Mouse (Mus musculus) spleen, embryonic (tissue): ENCODE results near the gene Atp6v0a2.
"Not testable (repeated sequence)": the region's sequence is repeated elsewhere in the genome, so short reads cannot be mapped to it uniquely, and the experiment has no call there.

Source experiments
- CTCF ChIA-PET: fragments of 350-600 bp; sonication (Branson Sonifier 250); formaldehyde crosslinking; loops from one replicate; lab custom pipeline; 2022; lab: Charles Lee

Atp6v0a2 gene

DNA sequence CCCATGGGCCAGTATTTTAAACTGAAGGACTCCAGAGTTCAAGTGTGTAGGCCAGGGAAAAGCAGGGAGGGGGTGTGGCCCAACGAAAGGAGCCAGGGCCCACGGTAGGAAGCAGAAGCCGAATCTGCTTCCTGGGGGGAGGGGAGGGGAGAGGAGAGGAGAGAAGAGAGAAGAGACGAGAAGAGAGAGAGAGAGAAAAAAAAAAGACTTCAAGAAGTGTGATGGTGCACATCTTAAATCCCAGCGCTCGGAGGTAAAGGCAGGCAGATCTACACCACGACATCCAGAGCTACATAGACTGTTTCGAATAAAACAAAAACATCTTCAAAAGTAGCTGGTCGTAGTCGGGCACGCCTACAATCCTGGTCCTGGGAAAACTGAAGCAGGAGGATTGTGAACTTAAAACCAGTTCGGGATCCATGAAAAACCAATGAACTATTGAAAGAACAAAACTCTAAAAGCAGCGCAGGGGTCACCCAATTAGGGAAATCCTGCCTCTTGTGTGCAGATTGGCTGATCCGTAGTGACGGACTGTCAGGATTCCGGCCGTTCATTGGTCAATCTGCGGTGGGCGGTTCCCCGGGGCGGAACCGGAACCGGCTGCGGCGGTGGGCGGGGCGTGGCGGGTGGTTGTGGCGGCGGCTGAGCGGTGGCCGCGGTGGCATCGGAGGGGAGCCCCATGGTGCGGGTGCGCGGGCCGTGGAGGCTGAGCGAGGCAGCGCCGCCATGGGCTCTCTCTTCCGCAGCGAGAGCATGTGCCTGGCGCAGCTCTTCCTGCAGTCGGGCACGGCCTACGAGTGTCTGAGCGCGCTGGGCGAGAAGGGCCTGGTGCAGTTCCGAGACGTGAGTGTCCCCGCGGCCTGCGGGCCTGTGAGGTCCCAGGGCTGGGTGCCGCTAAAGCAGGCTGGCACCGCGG is at the start of gene Atp6v0a2:
TSS of gene Atp6v0a2 (plus strand) at position 129 of the 916 bp plus-strand sequence.
- CTCF ChIA-PET: no interaction called here

DNA sequence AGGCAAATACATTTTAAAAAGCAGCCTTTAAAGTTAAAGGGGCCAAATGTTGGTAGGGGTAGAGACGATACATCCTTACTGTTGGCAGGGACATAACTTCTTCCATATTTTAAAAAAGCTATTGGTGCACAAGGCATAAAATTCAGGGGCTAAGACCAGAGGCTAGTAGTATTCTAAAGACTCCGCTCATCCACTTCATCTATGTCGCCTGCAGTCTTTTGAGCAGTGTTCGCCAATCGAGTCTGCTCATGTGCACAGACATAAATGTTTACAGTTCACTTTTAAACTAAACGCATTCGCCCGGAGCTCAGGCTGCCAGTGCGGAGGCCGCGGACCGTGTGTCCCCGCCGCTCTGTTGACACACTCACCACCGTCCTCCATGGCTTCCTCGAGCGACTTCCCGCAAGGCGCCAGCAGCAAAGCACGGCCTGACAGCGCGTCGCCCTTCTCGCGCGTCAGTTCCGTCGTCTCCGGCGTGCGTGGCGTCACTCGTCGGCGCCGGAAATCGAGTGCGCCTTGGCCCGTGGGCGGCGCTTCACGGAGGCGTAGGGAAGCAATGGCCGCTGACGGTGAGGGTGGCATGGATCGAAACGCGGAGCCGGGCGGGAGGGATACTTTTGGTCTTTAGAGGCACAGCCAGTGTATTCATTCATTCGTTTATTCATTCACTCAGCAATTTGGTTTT is 49.6 kb upstream of the Atp6v0a2 start, which contains the start of the genes Eif2b1 and Gtf2h3:
TSS of gene Eif2b1 (minus strand) at position 499 of the 685 bp plus-strand sequence.
TSS of gene Gtf2h3 (plus strand) at position 508 of the 685 bp plus-strand sequence.
- CTCF ChIA-PET: no interaction called here

DNA sequence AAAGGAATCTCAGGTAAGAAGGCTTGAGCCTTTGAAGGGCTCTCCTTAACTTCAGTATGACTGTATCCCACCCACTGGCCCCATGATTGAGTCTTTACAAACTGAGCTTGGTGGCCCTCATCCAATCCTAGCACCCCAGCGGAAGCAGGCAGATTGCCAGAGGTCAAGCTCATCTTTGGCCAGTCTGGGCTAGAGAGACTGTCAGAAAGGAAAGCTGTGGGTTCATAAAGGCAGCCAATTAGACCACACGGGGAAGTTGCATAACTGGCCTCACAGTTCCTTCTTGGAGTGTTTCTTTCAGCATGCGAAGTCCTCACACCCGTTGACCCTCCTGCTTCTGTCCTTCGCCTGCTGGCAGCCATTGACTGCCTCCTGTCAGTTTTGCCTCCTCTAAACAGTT is 45.9 kb upstream of the Atp6v0a2 start:
- CTCF ChIA-PET: no interaction called here

DNA sequence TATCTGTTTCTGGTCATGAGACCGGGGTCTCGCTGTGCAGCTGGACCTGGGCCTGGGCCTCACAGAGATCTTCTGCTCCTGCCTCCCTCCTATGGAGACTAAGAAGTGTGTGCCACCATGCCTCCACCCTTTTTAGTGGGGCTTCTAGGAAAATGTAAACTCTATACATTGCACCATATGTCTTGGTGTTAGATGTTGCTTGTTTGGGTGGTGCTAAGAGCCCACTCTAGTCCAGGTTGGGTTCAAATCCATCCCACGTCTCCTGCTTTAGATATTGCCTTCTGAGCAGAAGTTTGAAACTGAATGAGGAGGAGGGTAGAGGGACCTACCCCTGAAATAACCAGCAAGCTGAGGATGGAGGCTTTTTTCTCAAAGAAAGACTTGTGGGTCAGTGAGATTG is 35.6 kb upstream of the Atp6v0a2 start:
- CTCF ChIA-PET: no interaction called here

DNA sequence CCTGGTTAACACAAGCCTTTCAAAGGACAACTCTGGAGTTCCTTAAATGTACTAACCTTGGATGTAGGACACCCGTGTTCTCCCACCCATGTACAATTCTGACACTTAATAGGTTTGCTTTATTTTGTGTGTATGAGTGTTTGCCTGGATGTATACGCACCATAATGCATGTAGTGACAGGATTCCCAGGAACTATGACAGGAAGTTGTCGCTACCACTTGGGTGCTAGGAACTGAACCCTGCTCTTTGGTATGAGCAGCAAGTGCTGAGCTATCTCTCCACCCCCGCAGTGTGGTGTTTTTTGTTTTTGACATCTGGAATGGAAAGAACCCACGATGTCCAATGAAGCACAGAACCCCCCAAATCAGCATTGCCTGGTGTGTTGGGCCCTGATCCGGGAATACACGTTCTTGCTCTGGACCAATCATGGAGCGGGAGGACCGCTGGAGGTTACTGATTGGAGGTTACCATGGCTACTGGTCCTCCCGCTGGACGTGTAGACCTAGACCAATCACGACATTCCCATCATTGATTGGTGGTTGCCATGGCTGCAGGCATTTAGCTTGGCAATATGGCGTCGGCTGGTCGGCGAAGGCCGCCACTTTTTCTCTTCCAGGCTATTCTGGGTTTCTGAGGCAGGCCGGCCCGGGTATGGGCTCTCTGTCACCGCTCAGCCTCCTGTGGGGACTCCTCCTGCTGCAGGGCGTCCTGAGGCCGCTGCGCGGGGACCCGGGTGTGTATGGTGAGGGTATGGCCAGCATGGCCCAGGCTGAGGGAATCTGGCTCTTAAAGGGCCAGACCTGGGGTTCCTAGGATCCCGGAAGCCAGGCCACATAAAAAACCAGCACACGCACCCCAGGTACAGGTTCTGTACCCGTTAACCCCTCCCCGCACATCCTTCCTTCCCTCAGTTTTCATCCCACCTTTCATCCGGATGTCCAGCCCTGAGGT is 29.9 kb upstream of the Atp6v0a2 start:
- CTCF ChIA-PET: no interaction called here

DNA sequence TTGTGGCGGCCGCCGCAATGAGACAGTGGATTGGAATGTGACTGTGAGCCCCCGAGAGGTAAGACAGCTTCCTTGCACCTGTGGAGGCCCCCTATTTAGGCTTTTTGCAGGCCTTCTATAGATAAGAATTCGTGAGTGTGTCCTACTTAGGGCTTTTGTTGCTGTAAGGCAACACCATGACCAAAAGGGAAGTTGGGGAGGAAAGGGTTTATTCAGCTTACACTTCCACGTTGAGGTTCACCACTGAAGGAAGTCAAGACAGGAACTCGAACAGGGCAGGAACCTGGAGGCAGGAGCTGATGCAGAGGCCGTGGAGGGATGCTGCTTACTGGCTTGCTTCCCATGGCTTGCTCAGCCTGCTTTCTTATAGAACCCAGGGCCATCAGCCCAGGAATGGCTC is 28.6 kb upstream of the Atp6v0a2 start:
- CTCF ChIA-PET: not testable (repeated sequence)

DNA sequence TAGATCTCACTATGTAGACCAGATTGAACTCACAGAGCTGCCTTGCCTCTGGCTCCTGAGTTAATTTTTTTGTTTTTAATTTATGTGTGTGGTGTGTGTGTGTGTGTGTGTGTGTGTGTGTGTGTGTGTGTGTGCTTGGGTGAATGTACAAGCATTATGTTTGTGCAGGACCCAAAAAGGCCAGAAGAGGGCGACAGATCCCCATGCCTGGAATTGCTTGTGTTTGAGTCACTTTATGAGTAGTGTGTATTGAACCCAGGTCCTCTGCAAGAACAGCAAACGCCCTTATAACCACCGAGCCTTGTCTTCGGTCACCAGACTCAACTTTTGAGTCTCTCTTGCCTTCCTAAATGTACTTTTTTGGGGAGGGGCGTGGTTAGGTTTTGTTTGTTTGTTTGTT is 26.0 kb upstream of the Atp6v0a2 start:
- CTCF ChIA-PET: no interaction called here

DNA sequence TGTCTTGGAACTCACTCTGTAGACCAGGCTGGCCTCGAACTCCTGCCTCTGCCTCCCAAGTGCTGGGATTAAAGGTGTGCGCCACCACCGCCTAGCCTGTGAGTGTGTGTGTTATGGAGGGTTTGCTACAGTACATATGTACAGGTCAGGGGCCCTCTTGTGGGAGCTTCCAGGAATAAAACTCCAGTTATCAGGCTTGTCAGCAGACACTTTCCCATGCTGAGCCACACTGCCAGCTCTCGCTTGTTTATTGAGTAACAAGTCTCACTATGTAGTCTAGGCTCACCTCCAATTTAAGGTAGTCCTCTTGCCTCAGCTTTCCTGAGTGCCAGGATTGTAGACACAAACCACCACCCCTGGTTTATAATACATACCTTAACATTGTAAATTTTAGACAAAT is 24.1 kb upstream of the Atp6v0a2 start:
- CTCF ChIA-PET: no interaction called here

DNA sequence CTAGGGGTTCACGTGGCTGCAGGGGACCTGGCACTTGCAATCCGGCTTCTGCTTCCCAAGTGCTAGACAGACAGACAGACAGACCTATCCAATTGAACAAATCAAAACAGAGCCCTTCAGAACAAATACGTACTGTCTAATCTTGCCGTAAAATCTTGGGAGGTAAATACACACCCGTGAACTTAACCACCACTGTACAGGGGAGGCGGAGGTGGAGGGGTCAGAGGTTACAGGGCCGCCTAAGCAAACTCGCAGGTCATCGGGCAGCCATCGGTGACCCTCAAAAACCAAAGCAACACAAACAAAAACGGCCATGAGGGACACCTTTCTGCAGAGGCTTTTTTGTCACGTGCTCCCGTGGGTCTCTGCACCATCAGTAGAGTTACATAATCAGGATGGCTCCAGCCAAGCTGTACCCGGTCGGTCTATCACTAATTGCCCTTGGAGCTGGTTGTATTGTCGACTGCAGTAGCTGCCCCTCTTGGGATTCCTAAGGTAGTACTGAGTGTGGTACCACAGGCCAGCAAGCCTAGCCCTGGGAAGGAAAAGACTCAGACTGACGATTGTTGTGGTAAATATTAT is 23.2 kb upstream of the Atp6v0a2 start:
- CTCF ChIA-PET: no interaction called here

DNA sequence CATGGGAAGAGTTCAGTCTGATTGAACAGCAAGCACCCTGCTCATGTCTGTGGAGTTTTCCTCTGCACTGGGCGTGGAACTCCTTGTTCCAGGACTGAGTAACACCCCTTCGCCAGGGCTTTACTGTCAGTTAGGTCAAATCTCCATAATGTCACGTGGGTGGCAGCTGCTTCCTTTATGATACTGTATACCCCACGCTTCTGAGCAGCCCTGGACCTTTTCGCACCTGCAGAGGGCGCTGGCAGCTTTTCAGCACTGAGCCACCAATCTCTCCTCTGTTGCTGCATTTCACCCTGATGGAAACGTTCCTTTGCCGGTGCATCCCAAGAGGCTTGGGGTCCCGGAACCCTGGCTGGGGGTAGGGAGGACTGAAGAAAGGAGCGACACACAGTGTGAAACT is 17.4 kb upstream of the Atp6v0a2 start:
- CTCF ChIA-PET: interaction anchor here (0.6 kb wide), 1 partner anchor 130 kb away, joined by 6 read pairs; no protein-coding TSS in a partner anchor

DNA sequence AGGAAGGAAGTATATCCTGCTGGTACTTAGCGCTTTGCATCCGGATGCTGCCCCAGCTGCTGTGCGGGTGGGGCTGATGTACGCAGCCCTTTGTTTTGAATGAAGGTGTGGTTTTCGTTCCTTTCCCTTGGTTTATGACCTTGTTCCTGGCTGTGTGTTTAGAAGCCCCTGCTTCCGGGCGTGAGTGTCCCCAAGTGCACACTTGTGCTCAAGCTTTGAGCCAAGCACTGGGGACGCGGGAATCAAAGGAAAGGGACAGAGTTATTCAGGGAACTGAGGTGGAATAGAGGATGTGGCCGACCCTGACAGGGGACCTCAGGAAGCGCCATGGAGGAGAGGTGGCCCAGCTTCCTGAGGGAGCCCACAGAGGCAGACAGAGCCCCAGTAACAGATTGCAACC is 13.7 kb upstream of the Atp6v0a2 start:
- CTCF ChIA-PET: no interaction called here

DNA sequence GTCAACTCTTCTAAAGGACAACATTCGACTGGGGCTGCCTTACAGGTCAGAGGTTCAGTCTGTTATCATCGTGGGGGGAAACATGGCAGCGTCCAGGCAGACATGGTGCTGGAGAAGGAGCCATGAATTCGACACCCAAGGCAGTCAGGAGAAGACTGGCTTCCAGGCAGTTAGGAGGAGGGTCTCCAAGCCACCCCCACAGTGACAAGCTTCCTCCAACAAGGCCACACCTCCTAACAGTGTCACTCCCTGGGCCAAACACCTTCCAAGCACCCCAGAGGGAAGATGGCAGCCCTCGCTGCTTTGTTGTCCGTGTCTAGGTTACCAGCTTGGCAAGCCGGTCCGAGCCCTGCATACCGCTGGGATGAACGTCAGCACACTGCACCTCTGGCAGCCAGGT is 9.7 kb upstream of the Atp6v0a2 start:
- CTCF ChIA-PET: interaction anchor here (0.5 kb wide), 1 partner anchor 15 kb away, joined by 3 read pairs; no protein-coding TSS in a partner anchor

DNA sequence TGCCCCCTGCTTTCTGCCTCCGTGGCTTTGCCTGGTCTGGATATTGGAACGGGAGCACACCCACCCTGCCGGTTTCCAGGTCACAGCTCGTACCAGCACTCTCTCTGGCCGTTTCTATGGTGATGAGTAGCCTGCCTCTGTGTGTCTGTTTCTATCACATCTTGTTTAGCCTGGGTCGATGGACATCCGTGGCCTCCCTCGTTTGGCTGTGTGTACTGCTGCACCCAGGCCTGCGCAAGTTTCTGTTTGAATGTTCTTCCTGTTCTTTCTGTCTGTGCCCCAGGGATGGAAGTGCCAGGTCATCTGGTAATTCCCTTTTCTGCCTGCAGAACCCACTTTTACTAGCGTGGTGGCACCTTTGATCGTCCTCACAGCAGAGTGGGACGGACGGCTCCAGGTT is 7.0 kb upstream of the Atp6v0a2 start:
- CTCF ChIA-PET: no interaction called here

DNA sequence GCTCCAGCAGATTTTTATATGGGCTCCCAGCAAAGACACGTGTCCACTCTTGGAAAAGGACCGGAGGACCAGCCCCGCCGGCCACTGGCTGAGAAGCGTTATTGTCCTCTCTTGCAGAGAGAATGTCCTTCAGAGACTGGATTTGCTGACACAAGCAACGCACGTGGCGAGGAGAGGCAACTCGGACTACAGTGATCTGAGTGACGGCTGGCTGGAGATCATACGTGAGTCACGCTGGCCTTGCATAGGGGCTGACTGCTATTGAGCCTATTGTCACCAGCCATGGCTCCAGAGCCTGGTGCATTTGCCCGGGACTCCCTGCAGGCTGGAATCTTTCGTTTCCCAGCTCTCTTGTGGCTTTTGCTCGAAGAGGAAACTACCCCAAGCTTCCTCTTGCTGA is 5.5 kb upstream of the Atp6v0a2 start:
- CTCF ChIA-PET: no interaction called here

DNA sequence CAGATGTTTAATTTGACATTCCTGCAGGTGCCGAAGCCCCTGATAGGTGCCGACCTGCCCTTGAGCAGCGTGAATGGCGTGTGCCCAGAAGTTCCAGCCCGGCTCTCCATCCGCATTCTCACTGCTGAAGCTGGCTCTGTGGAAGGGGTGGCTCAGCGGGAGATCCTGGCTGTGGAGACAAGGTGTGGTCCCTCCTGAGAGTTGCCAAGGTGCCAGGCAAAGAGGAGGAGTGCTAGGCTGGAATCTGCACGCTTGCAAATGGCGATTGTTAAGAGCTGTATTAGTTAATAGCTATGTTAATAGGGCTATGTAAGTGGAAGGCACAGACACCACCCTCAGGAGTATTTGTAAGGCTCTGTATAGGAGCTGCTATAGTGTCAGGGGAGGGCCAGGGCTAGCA is 4.1 kb upstream of the Atp6v0a2 start:
- CTCF ChIA-PET: no interaction called here

DNA sequence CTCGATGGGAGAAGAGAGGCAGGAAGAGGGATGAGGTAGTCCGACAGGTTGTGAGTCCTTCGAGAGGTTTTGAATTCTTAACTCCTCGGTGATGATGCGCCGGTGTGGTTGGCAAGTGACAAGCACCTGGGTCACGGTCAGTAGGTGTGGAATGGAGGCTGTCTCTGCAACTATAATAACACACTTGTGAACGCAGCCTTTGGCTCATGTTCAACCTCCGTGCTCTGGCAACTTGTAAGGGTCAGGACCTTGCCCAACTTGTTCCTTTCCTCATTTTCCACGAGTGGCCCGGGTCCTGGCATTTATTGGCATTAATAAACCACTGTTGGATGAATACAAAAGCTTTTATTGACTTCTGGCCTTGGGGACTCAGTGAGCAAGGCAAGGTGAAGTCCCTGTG is 1.3 kb downstream of the Atp6v0a2 start:
- CTCF ChIA-PET: no interaction called here

DNA sequence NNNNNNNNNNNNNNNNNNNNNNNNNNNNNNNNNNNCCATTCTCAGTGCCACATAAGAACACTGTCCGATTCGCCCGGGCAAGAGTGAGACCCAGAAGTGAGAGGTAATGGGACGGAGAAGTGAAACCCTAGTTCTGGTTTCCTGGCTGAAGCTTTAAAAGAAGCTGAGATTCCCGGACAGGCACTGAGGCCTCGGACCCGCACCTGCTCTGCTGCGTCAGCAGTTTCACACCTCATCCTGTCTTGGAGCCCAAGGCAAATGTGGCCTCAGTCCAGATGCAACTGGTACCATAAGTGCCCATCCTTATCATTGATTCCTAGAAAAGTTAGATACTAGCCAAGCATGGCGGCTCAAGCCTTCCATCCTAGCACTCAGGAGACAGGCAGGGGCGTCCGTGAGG is 3.3 kb downstream of the Atp6v0a2 start:
- CTCF ChIA-PET: no interaction called here

DNA sequence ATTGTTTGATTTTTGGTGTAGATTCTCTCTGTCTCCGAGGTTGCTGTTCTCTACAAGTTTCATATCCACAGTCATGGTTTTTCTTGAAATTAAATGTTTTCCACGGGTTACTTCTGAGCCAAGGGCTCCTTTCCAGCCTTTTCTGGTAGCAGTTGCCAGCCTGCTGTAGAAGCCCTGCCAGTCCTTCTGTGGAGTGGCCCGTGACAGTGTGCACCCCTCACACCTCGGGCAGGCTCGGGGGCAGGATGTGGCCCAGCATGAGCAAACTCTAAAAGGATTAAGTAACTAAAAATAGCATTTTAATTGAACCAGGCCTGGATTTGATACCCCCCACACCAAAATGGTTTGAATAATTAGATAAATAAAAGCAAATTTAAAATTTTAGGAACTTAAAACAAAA is 4.1 kb downstream of the Atp6v0a2 start:
- CTCF ChIA-PET: no interaction called here

DNA sequence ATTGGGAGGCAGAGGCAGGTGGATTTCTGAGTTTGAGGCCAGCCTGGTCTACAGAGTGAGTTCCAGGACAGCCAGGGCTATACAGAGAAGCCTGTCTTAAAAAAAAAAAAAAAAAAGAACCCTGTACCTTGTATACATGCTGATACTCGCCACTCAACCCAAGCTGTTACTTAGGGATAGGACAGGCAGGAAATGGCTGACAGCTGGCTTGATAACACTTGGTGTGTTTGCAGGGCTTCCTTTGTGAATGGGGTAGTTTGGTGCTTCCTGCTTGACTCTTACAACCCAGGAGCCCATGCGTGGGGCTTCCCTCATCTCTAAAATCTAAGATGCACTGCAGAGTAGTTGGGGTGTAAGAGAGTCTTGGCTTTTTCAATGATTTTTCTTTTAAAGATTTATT is 5.0 kb downstream of the Atp6v0a2 start:
- CTCF ChIA-PET: interaction anchor here (0.8 kb wide), 1 partner anchor 15 kb away, joined by 3 read pairs; no protein-coding TSS in a partner anchor

DNA sequence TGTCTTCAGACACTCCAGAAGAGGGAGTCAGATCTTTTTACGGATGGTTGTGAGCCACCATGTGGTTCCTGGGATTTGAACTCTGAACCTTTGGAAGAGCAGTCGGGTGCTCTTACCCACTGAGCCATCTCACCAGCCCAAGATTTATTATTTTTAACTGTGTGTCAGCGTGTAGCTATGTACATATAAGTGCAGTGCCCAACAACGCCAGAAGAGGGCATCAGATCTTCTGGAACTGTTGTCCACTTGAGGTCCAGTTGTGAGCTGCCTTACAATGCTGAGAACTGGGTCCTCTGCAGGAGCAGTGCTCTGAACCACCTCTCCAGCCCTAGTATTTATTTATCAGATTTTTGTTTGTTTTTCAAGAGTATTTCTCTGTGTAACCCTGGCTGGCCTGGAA is 6.7 kb downstream of the Atp6v0a2 start:
- CTCF ChIA-PET: interaction anchor here (0.6 kb wide), 1 partner anchor 1777 kb away, joined by 3 read pairs; no protein-coding TSS in a partner anchor

DNA sequence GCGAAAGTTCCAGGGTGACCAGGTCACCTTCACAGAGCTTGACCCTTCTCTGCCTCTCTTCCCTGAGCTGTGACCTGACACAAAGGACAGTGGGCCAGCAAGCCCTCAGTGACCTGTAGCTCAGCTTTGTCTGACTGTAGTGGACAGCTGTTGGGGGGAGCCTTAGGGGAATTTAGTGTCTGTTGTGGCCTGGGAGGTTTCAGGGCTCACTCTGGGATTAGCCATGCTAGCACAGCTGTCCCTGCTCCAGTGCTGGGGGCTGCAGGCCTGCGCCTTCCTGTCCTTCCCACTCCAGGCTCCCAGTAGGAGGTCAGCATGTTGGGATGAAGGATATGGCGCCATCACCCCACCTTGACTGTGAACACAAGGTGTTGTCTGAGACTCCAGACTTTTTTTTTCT is 7.8 kb downstream of the Atp6v0a2 start:
- CTCF ChIA-PET: no interaction called here
